Mouse (Mus musculus) gonadal fat pad, adult 2 months (tissue): ENCODE measurements at regions not wholly inside any gene's neighbourhood (a gene's known extent, or its start where the extent isn't known, plus 50 kb on each side); places are given as distances from the start of the nearest gene placed in this dataset.
"Not testable (repeated sequence)": the region's sequence is repeated elsewhere in the genome, so short reads cannot be mapped to it uniquely, and the experiment has no call there.

Experiments used
- DNase-seq: peaks from one replicate; pipeline ENCODE4 v3.0.0-alpha.2; 2012; ENCODE audit warnings: low read depth

GRCm38 (mm10) chr4:105641582-105641981, 148.1 kb upstream of the Gm12728 start:
- no peak for DNase-seq

GRCm38 (mm10) chr4:105648820-105649446, 140.7 kb upstream of the Gm12728 start:
- no peak for DNase-seq

- DNase-seq, result no peak
Measured at GRCm38 (mm10) chr4:105649447-105649833, 140.2 kb upstream of the Gm12728 start.

GRCm38 (mm10) chr4:105656071-105656655, 133.5 kb upstream of the Gm12728 start:
- DNase-seq, result no peak

- DNase-seq, result no peak
Measured at GRCm38 (mm10) chr4:105658581-105658980, 131.1 kb upstream of the Gm12728 start.

- DNase-seq, result no peak
Measured at GRCm38 (mm10) chr4:105676690-105677089, 113.0 kb upstream of the Gm12728 start.

GRCm38 (mm10) chr4:105690716-105691115, 99.0 kb upstream of the Gm12728 start:
- DNase-seq, result no peak

GRCm38 (mm10) chr4:105692380-105692779, 97.3 kb upstream of the Gm12728 start:
- no peak for DNase-seq

- no peak for DNase-seq
Measured at GRCm38 (mm10) chr4:105695895-105696294, 93.8 kb upstream of the Gm12728 start.

GRCm38 (mm10) chr4:105697123-105697522, 92.5 kb upstream of the Gm12728 start:
- DNase-seq, result no peak

- DNase-seq, result no peak
Measured at GRCm38 (mm10) chr4:105702036-105702435, 87.6 kb upstream of the Gm12728 start.

GRCm38 (mm10) chr4:105703408-105703807, 86.3 kb upstream of the Gm12728 start:
- DNase-seq, result no peak

GRCm38 (mm10) chr4:105704271-105704670, 85.4 kb upstream of the Gm12728 start:
- no peak for DNase-seq

- DNase-seq, result peak; percentile 86
Measured at GRCm38 (mm10) chr4:105705996-105706395, 83.7 kb upstream of the Gm12728 start.

- no peak for DNase-seq
Measured at GRCm38 (mm10) chr4:105708080-105708796, 81.4 kb upstream of the Gm12728 start.

- no peak for DNase-seq
Measured at GRCm38 (mm10) chr4:105713956-105714355, 75.7 kb upstream of the Gm12728 start.

- DNase-seq, result no peak
Measured at GRCm38 (mm10) chr4:105718080-105718479, 71.6 kb upstream of the Gm12728 start.

- no peak for DNase-seq
Measured at GRCm38 (mm10) chr4:105728696-105729095, 61.0 kb upstream of the Gm12728 start.

GRCm38 (mm10) chr4:105730900-105731299, 58.8 kb upstream of the Gm12728 start:
- no peak for DNase-seq

- DNase-seq, result not testable (repeated sequence)
Measured at GRCm38 (mm10) chr4:105735116-105735515, 54.6 kb upstream of the Gm12728 start.
